Mouse (Mus musculus): ENCODE measurements around the gene Dmrt2.

DNA sequence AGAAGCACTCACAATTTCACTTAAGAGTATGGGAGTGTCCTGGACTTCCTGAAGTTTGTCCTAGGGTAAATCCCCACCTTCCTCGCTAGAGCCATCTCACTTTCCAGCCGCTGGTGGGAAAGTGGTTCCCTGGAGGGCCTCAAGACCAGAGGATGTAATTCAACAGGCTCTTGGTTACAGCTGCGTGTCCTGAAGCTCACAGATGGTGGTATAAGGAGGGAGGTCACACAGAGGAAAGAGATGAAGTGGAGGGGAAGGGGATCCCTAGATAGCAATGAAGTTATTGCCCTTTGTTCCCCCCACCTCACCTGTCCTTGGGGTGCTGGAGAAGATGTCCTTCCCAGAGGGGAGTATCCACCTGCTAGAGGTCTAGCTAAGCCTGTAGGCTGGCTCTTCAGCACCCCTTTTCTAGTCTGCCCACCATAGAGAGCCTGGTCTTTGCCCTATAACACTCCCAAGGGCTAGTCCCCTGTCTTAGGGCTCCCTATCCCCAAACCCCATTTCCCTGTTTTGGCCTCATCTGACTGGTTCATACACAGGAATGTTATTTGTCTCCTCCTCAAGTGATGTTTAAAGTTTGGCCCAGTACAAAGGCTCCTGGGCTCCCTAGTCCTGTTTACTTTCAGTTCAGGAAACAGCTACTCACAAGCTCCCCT is 2.5 kb upstream of the Dmrt2 start:
- TF ChIP-seq CTCF (IDR thresholded peaks at IDR 0.05) (no peak), EP300 (IDR thresholded peaks at IDR 0.05) (no peak)
